Mouse (Mus musculus) adrenal gland, adult 8-10 months (tissue): ENCODE measurements around the gene Cdc14b. TPM values are rescaled to one million over a fixed set of nuclear protein-coding genes. Genes with fewer than 3 reads are reported as not detected.

Source experiments
- DNase-seq: peaks from one replicate; pipeline ENCODE4 v3.0.0; 2022
- total RNA-seq, 4 experiments: library from RNA; stranded (reverse); gene quantifications; 2 replicates each; pipeline ENCODE4 v1.2.4; 2022

The Cdc14b gene
- total RNA-seq, 4 experiments from 2014 or later, result 11.0 to 21.2 (median 15.8) TPM

- no peak for DNase-seq
These were observed 39.3 kb downstream of the Cdc14b start for GRCm38 (mm10) chr13:64235777-64236176.

- no peak for DNase-seq
These were observed 39.9 kb downstream of the Cdc14b start for GRCm38 (mm10) chr13:64235062-64235715.

DNA sequence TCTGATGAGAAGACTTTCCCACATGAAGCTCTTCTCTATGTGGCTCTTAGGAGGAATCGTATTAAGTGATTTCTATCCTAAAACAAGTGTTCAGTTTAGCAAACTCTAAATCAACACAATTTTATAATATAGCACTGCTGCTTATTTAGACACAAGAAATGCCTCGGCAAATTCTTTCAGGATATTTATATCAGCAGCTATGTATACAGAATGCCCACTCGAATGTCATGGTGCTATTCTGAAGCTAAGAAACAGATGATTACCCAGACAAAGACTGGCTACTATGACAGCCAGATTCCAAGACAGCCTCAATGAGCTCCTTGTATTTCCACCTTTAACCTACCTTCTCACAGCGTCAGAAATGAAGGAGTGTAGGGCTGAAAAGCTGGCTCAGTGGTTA is 42.0 kb downstream of the Cdc14b start:
- DNase-seq, result no peak

DNA sequence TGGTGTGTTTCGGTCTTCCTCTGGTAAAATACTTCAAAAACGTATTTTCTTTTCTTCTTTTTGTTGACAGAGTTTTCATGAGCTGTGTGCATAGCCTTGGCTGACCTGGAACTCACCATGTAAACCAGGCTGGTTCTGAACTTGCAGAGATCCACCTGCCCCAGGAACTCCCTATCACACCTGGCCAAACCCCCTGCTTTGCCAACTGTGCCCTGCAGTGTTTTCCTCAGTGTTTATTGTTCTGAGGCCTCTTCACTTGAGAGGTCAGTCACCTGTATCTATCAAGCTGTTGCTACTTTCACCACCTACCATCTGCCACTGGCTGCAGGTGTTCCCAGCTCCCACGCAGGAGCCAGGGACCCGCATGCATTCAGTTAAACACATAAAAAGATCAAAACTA is 48.4 kb downstream of the Cdc14b start:
- no peak for DNase-seq

- DNase-seq, result no peak
These were observed 49.4 kb downstream of the Cdc14b start for GRCm38 (mm10) chr13:64225738-64226137.

DNA sequence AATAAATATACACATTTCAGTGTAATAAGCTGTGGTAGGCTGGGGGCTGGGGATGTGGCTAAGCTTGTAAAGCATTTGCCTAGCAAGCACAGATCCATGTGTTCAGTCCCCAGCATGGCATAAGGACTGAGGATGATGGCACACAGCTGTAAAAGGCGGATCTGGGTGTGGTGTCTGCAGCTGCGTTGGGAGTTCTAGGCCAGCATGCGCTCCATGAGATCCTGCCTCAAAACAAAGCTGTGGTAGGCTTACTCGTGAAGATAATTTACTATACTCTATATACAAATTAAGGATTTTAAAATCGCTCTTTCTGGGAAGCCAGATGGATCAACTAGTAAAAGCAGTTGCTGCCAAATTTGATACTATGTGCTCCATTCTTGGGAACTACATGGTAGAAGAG is 60.2 kb downstream of the Cdc14b start:
- DNase-seq, result no peak

DNA sequence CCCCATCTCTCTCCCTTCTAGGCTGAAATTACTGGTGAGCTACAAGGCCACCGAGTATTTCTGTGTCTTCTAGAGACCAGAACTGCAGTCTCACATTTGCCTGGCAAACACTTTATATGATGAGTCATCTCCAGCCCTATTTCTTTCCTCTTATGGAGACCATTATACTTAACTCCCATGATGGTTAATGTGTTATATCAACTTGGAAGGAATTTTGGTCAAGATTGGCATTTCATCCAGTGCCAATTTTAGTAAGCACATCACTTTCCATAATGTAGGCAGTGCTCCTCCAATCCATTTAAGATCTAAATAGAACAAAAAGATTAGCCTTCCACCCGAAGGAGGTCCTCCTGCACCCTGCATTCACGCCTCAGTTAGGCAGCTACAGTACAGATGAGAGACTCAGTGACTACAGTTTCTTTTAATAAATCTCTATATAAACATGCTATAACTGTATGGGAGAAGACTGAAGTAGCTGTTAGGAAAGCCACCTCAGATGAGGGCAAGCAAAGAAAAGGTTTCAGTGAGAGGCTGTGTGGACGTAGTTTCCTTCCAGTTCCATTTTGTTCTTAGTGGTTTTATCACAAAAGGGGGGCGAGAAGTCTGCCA is 63.0 kb downstream of the Cdc14b start:
- no peak for DNase-seq

GRCm38 (mm10) chr13:64208146-64208545 is 66.9 kb downstream of the Cdc14b start:
- DNase-seq, result no peak

DNA sequence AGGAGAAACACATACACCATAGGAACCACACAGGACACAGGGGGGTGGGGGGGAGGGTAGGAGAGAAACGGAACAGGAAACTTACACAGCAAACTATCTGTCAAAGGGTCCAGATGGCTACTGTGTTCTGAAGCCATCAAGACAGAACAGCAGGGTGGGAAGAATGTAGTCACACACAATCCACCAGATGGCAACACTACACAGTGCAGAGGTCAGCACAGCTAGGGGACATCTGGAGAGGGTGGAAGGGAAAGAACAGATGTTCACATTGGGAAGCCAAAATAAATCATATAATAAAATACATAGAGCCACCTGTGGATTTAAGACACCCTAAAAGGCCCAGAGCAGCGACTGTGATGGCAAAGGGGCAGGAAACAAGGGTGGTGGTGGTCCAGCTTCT is 69.9 kb downstream of the Cdc14b start:
- DNase-seq, result no peak

DNA sequence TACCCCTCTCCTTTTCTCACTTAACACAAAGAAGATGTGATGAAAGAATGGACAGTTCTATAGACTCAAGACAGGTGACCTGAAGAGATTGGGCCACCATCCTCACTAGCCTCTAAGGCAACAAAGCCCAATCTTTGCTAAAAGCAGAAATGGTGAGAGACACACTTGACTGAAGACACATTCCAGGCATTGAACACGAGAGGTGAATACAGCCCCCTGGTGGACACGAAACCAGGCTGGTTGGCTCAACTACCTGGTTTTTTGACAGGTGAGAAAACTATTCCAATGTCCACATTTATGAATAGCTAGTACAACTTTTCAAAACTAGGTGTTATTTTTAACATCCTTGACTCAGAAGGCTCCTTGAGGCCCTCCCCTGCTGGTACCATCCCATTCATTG is 70.4 kb downstream of the Cdc14b start:
- DNase-seq, result no peak

GRCm38 (mm10) chr13:64200911-64201310 is 74.2 kb downstream of the Cdc14b start:
- DNase-seq, result no peak

DNA sequence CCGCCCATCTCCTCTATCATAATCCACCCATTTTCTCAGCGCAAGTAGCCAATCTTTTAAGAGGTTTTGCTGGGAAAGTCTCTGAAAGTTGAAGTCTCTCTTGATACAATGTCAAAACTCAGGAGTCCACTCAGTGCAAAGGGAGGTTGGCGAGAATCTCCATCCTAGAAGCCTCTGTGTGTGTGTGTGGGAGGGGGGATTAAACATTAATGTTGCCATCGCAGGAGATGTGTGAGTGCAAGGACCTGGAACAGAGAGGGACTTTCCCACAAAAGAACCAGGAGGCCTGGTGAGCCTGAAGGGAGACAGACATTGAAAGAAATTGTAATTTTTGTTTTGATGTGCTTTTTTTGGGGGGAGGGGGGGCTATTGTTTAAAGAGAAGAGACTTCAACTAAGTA is 76.8 kb downstream of the Cdc14b start:
- DNase-seq, result no peak

DNA sequence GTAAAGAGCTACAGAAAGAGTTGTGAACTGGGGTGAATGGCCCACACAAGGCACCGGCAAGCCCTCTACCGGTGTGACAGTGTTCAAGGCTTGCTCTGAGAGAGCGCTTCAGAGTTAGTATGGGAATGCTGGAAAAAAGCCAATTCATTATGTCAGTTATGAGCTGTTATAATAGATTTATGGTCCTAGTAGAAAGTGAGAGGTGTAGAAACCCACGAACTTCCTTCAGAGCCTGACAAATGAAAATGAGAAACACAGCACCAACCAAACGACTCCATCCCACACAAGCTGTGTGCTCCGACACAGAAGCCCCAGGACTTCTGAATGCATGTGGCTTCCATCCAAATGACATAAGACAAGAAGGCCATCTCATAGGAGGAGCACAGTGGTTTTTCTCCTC is 77.2 kb downstream of the Cdc14b start:
- DNase-seq, result no peak

GRCm38 (mm10) chr13:64187065-64187464 is 88.0 kb downstream of the Cdc14b start:
- DNase-seq, result no peak

DNA sequence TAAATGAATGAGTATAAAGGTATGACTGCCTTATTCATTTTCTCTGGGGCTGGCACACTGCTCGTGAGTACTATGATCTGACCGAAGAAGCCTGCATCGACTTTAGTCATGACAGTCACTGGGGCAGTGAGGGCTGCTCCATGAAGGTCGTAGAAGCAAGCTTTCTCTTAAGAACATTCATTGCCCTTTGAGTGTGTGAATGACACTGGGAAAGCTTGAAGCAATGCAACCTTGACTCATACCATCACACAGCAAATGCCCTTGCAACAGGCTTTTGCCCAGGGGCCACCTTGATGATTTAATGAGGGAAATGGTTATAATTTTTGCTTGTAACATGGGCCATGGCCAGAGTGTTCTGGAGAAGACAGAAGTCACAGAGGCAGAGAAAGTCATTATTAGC is 88.6 kb downstream of the Cdc14b start:
- peak; percentile 64 for DNase-seq

DNA sequence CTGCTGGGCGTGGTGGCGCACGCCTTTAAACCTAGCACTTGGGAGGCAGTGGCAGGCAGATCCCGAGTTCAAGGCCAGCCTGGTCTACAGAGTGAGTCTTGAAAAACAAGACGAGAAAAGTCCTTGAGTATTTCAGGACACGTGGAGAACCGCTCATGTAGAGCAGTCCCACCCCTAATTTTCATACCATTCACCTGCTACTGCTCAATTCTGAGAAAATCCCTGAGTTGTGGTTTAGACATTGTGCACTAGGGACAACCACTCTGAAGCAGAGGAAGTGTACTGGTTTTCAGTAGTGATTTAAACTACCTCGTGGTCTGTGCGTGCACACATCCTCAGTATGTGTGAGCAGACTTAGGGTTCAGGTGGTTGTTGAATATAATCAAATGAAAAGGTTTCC is 89.5 kb downstream of the Cdc14b start:
- no peak for DNase-seq

- DNase-seq, result no peak
These were observed 89.9 kb downstream of the Cdc14b start for GRCm38 (mm10) chr13:64185176-64185575.

- no peak for DNase-seq
These were observed 90.7 kb downstream of the Cdc14b start for GRCm38 (mm10) chr13:64184361-64184760.

GRCm38 (mm10) chr13:64183583-64183982 is 91.5 kb downstream of the Cdc14b start:
- DNase-seq, result no peak

DNA sequence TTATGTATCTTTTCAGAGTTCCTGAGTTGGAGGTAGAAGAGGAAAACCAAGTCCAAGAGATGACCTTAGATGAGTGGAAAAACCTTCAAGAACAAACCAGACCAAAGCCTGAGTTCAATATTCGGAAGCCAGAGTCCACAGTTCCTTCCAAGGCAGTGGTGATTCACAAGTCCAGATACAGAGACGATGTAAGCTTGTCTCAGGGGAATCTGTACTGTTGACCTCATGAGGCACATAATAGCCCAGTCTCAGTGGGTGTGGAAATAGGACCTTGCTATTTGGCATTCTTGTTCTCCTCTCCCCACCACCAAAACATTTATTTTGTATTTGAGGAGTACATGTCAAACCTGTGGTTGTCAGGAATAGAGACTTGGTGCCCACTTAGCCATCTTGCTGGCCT is 93.0 kb downstream of the Cdc14b start:
- DNase-seq, result no peak

DNA sequence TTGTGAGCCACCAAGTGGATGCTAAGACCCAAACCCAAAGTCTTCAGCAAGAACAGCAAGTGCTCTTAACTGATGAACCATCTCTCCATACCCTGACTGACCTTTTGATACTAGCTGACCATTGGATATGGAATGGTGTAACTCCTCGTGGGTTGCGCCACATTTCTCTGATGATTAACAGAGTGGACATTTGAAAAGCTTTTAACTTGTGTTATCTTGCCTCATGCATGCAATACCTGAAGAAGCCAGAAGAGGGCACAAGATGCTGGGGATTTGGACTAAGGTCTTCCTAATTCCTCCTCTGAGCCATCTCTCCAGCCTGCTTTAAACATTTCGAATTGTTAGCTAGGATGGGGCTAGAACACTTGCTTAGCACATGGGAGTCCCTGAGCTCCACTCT is 94.2 kb downstream of the Cdc14b start:
- peak; percentile 70 for DNase-seq

DNA sequence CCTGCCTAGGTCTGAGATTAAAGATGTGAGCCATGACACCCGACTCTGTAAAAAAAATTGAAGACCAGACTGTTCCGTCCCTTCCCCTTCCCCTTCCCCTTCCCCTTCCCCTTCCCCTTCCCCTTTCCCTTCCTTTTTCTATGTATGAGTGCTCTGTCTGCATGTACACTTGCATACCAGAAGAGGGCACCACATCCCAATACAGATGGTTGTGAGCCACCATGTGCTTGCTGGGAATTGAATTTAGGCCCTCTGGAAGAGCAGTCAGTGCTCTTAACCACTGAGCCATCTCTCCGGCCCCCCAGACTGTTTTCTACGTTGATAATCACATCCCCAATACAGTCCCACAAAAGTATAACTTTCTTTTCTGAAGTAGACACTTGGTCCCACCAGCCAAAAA is 94.8 kb downstream of the Cdc14b start:
- DNase-seq, result no peak

DNA sequence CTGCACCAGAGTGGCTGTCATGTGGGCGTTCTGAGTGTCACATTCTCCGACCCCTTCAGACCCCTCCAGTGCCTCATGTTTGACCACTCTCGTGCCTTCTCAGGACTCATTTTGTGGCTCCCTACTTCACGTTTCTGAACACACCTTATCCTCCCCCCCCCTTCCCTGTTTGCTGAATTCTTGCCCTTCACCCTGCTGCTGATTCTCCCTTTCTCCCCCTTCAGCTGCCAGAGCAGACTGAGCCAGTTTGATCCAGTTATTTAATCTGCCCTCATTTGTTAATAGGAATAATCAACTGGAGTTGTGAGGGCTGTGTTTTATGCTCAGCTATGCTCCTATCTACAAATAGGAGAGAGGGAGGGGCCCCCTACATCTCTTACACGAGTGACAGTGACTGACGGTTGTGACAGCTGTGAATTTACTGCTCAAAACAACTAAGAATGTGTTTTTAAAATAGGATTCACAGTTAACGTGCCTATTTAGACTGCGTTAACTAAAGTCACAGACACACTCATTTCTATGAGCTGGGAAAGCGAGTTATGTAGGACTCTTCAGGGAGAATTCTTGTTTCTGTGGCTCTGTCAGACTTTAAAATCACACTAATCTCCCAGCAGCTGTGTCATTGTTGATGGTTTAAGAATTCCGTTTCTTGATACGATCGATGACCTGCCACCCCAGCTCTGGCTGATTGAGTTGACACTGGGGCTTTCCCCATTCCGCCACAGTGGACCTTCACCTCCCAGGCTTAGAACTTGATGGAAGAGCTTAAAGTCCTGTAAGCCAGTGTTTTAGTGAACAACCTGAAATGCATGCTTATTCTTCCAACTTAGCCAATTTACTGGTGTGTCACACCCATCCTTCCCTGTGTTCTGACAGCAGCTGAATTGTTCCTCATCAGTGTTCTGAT is 96.1 kb downstream of the Cdc14b start:
- DNase-seq, result no peak

- DNase-seq, result no peak
These were observed 97.1 kb downstream of the Cdc14b start for GRCm38 (mm10) chr13:64178000-64178399.
